Mouse (Mus musculus): ENCODE results near the gene Schip1. TPM values are rescaled to one million over a fixed set of nuclear protein-coding genes. Genes with fewer than 3 reads are reported as not detected.

Schip1 gene
- total RNA-seq, 2 experiments from 2014 or later = 211 to 215 TPM

DNA sequence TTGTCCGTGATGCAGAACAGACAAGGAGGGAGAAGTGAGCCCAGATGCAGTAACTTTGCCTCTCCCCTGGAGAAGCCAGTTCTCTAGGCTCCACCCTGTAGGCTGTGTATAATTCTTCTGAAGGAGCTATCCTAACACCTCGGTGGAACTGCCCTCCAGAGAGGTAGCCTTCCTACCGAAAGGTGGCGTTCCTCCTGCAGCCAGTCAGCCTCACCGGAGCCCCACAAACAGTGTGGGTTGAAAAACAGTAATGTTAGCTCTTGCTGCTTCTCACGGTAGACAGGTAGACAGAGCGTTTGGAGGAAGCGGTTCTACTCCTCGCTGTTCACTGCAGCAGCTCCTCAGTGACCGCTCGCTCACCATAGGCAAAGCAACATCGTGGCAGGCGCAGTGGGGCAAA, 517.0 kb downstream of the Schip1 start:
- no peak for DNase-seq (ENCODE audit: low spot score in 2 of 2)

GRCm38 (mm10) chr3:68582103-68582740, 517.6 kb downstream of the Schip1 start:
- DNase-seq (ENCODE audit: low spot score in 2 of 2) = no peak

DNA sequence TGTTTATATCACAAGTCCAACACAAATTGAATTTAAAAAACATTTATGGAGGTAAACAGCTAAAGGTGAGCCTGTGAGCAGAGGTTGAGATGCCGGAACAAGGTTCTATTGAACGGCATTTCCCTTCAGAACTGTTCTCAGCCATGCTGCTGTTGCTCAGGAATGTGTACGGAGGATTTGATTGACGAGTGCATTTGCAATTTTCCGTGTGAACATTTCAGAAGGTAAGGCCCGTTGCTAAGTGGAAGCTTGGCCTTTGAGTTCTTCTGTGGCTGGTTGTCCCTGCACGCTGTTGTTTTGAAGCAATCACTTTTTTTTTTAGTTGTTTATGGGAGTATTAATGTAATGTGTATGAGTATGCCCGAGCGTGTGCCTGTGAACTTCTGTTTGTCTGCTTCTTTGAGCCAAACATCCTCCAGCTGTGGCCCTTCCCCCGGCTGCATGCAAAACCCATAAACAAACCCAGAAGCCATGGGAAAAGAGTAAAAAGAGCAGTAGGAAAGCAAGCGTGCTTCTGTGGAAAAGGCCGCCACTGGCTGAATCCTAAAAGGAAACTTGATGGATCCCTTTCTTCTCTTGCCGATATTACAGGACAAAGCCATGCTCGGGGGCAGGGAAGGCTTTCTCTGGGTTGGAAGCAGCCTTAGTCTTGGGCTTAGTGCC, 518.6 kb downstream of the Schip1 start:
- no peak for DNase-seq (ENCODE audit: low spot score in 2 of 2)

DNA sequence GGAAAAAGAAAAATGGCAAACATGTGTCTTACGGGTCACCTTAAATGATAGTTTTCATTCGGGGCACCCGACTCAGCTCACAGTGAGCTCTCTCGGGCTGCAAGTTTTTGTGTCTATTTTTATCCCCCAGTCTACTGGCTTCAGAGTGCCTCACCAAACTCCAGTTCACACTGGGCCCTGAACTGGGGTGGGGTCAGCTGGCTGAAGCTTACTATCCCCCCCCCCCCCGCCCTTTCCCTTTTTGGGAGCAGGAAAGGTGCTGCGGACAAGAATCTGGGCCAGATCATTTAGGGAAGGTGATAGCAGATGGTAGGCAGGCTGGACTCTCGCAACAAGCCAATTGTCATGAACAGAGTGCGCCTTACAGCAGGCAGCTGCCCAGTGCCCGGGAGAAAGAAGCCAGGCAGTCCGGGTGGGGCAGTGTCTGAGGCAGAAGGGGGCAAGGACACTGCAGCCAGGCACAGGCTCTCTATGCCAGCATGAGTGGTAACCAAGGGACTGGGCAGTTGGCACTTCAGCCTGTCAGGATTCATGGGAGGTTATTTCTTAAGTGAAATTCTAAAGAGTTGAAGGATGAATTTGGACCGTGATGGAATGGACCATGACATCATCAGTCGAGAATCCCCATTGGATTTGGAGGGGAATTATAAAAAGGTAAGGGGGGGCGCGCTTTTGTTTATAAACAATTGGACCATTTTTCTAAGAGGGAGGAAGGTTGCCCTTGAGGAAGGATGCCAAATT, 519.3 kb downstream of the Schip1 start:
- DNase-seq (ENCODE audit: low spot score in 2 of 2) = peak in 1 of 2 experiments; percentile 45

DNA sequence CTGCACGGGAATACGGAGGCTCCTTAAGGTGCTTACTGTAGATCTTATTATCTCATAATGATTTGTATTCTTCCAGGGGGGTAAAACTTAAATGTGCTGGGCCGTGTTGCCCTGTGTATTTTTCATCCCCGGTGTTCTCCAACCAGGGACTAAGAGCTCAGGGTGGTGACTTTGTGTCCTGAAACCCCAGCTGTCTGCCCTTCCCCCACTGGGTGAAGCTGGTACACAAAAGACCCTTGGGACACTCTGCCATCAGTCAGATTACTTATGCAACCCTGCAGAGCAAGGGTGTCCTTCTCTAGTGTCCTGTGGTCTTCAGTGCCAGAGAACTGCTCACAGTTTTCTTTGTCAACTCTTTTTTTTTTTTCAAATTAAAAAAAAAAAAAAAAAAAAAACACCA, 520.6 kb downstream of the Schip1 start:
- no peak for DNase-seq (ENCODE audit: low spot score in 2 of 2)

DNA sequence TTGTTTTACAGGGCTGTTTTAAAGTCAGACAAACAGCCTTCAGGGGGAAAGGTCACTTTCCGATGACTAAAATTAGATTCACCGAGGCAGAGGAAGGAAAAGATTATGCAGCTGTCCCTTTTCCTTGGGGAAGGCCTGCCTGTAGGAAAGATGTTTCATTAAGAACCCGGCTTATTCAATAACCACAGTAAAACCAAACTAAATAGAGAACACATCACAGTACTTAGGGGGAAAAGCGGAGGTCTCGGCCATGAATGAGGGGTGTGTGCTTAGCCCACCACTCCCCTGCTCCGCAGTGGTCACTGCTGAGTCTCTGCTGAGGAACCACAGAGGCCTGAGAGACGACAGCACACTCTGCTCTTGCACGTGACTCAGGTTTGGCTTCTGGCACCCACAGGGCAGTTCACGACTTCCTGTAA, 522.1 kb downstream of the Schip1 start:
- DNase-seq (ENCODE audit: low spot score in 2 of 2) = no peak

- no peak for DNase-seq (ENCODE audit: low spot score in 2 of 2)
Observed at GRCm38 (mm10) chr3:68587567-68588245, 523.1 kb downstream of the Schip1 start.

DNA sequence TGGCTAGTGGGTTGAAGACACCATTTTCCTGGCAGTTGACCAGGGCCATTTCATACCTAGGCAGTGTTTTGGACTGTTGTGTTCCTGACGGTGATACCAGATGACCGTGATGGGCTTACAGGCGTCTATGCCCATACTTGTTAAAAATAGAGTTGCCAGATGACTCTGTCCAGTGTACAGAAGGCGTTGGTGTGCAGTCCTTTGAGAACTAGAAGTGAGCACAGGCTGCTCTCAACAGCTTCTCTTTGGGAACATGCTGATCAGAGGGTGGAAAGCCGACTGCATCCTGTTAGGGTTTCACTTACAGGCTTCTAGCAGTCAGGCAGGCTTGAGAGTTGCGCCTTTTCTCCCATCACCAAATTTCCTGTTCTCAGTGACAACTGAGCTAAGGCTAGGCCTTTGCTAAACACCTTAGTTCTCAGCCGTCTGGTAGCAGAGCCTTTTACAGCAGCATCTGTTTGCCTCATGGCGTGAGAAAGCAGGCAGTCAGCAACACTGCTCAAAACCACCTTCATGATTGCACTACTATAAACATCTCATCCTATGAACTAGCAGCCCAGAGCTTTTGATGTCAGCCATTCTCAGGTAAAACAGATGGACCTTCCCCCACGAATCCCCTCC, 524.7 kb downstream of the Schip1 start:
- DNase-seq (ENCODE audit: low spot score in 2 of 2) = peak in 1 of 2 experiments; percentile 13

- no peak for DNase-seq (ENCODE audit: low spot score in 2 of 2)
Observed at GRCm38 (mm10) chr3:68590436-68590835, 525.8 kb downstream of the Schip1 start.

GRCm38 (mm10) chr3:68592575-68592974, 528.0 kb downstream of the Schip1 start:
- DNase-seq (ENCODE audit: low spot score in 2 of 2) = no peak

DNA sequence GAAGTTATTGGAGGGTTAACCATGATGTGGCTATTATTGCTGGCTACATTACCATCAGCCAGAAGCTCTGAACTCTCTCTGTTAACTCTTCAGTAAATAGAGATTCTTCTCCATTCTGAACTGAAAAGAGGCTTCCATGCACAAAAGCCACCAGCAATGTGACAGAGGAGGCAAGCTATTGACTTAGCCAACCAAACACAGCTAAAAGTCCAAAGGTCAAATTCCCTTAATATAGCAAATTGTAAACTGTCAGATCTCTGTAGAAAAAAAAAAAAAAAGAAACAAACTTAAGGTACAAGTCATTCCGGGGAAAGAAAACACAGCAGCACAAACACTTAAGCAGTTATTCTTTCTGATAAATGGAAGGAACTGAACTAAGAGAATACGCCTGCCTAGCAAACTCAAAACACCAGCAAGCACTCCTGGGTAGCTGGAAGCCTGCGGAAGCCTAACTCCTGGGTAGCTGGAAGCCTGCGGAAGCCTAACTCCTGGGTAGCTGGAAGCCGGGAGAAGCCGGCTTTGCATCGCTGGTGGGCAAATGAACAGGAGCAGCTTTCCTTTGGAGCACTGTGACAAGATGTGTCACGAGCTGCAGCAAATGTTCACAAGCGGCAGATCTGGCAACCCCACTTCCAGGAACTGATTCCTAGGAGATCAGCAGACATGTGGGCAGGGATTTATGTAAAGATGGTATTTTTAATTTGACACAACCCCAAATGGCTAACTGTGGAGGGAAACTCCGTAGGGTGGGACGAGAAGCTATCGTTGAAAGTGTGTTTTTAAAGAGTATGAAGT, 528.7 kb downstream of the Schip1 start:
- no peak for DNase-seq (ENCODE audit: low spot score in 2 of 2)

DNA sequence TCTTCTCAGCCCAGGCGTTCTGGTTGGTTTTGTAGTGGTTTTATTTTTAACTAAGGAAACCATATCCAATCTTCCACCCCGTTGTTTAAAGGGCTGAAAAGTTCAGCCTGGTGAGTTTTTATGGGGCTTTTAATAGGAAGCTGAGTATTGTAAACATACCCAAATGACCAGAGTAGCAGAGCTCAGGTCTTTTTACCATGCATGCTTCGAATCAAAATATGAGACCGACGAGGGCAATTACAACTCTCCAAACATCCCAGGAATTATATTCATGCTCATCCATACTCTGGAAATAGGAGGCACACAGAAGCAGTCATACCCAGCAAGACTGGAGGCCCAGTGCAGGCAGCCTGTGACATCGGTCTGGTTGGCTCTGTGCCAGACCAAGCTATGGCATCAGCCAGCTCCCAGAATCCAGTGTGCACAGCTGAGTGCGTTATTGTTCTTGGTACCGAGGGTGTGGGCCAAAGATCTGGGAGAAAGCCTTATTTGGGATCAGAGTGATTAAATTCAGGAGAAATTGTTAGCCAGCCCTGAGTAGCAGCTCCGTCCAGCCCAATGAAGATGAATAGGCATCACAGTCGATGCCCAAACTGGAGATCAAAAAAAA, 530.8 kb downstream of the Schip1 start:
- no peak for DNase-seq (ENCODE audit: low spot score in 2 of 2)

GRCm38 (mm10) chr3:68596938-68597337, 532.3 kb downstream of the Schip1 start:
- no peak for DNase-seq (ENCODE audit: low spot score in 2 of 2)

GRCm38 (mm10) chr3:68602891-68603290, 538.3 kb downstream of the Schip1 start:
- DNase-seq (ENCODE audit: low spot score in 2 of 2) = no peak

DNA sequence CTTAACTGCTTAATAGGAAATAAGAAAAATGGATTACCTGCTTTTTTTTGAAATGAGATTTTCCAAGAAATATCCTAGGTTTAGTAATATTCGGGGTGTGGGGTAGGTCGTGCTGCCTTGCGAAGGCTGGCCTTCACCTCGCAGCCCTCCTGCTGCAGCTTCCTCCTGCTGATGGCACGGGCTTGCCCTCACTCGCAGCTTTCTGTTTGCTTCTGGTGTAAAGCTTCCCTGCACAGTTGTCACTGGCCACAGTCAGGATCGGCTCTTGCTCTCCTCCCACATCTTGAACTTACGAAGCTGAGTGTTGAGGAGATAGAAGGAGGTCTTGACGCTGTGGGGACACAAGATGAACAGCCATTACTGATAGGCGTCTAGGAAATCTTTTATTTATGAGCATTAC, 539.9 kb downstream of the Schip1 start:
- no peak for DNase-seq (ENCODE audit: low spot score in 2 of 2)

DNA sequence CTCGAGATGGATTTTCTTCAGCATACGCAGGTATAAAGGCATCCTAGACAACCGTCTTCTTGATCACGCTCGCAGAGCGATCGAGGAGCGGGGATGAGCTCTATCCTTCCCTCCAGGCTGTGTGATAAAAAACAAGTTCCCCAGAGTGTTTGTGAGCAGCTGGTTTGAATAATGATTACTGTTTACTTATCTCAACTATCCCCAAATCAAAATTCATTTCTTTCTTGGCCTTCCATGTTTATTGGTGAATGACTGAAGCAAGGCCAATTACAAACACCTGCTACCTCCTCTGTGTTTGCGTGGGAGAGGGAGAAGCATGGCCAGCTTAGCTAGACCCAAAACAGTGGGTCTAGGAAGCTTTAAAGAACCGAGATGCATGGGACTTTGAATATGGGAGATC, 540.4 kb downstream of the Schip1 start:
- no peak for DNase-seq (ENCODE audit: low spot score in 2 of 2)

DNA sequence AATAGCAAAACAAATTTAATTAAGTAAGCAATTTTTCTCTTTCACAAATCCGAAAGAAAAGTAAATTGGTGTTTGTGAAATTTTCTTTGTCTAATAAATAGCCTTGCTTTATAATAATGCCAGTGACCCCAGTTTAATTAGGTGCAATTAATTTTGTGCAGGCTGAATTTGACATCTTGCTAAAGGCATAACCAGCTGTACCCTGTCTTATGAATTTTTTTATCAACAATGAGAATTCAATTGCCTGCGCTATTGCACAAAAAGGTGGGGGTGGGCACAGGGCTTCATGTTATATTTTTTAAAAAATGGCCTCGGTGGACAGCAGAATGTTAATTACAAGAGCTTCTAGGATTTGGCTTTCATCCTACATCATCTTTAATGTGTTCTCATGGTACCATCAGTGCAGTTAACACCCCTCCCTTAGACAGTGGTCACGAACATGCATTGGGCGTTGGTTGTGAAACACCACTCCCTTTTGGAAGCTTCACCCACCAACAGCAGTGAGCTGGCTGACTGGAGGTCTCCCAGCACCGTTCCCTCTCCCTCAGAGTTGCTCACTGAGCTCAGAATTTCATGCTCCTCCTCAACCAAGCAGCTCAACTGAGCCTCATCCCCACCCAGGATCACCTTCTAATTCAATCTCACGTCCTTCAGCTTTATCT, 541.5 kb downstream of the Schip1 start:
- no peak for DNase-seq (ENCODE audit: low spot score in 2 of 2)

DNA sequence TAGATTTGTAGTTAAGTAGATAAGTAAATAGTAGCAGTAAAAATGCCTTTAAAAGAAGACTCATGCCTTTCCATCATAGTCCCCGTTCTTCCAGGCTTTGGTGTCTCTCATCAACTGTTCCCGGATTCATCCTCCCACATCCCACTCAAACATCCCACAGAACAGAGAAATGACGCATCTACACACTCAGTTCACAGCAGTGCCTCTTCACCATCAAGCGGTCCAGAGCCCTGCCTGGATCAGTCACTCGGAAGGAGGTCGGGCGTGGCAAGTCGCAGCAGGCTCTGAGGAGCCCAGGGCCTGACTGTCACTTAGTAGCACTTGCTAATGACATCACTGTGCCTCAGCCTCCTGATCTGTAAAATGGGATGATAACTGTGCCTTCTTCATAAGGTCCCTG, 542.1 kb downstream of the Schip1 start:
- no peak for DNase-seq (ENCODE audit: low spot score in 2 of 2)

GRCm38 (mm10) chr3:68607336-68607735, 542.7 kb downstream of the Schip1 start:
- DNase-seq (ENCODE audit: low spot score in 2 of 2) = no peak

Data from layer of hippocampus, postnatal 10 days (tissue).